Mouse (Mus musculus) MEL (cell line): ENCODE measurements at regions not wholly inside any gene's neighbourhood (a gene's known extent, or its start where the extent isn't known, plus 50 kb on each side); places are given as distances from the start of the nearest gene placed in this dataset.

ENCODE experiments used
- CTCF ChIP-seq, 3 experiments: IDR thresholded peaks in 2 of 3; conservative IDR thresholded peaks in 1 of 3; 2 replicates each; pipeline ENCODE4 v1.5.1; 2011 to 2012; ENCODE audit warnings: low read length in 3 of 3, low read depth in 2 of 3, mild to moderate bottlenecking in 2 of 3, improper control_type of control experiment in 1 of 3, inconsistent platforms in 1 of 3, mixed read lengths in 1 of 3, moderate library complexity in 1 of 3; ENCODE audit not compliant: control insufficient read depth in 1 of 3, insufficient read depth in 1 of 3, poor library complexity in 1 of 3, severe bottlenecking in 1 of 3
- EP300 ChIP-seq, 2 experiments: IDR thresholded peaks; 2 replicates each; pipeline ENCODE4 v1.6.1; 2011; ENCODE audit warnings: improper control_type of control experiment in 2 of 2, low read length in 2 of 2, low read depth in 1 of 2, mild to moderate bottlenecking in 1 of 2
- MAX ChIP-seq: IDR thresholded peaks from 2 replicates; pipeline ENCODE4 v1.6.1; 2011; ENCODE audit warnings: low read length, improper control_type of control experiment
- MAZ ChIP-seq: IDR thresholded peaks from 2 replicates; pipeline ENCODE4 v1.6.1; 2012; ENCODE audit warnings: low read depth, mild to moderate bottlenecking, inconsistent platforms, low read length, improper control_type of control experiment
- NELFE ChIP-seq: IDR thresholded peaks from 2 replicates; pipeline ENCODE4 v1.6.1; 2011; ENCODE audit warnings: low read depth, low read length, improper control_type of control experiment
- POLR2A ChIP-seq, 2 experiments: IDR thresholded peaks; 2 replicates each; pipeline ENCODE4 v1.6.1; 2011 to 2012; ENCODE audit warnings: low read length in 2 of 2, mild to moderate bottlenecking in 2 of 2, control low read depth in 1 of 2, improper control_type of control experiment in 1 of 2, low read depth in 1 of 2, moderate library complexity in 1 of 2; ENCODE audit not compliant: control insufficient read depth in 1 of 2, insufficient read depth in 1 of 2, poor library complexity in 1 of 2
- TBP ChIP-seq: IDR thresholded peaks from 2 replicates; pipeline ENCODE4 v1.8.0; 2011; ENCODE audit warnings: low read depth, low read length, improper control_type of control experiment
- USF2 ChIP-seq, 2 experiments: IDR thresholded peaks; 2 replicates each; pipeline ENCODE4 v1.6.1; 2011 to 2012; ENCODE audit warnings: improper control_type of control experiment in 2 of 2, low read length in 2 of 2, borderline replicate concordance in 1 of 2, inconsistent platforms in 1 of 2, low read depth in 1 of 2, mild to moderate bottlenecking in 1 of 2; ENCODE audit not compliant: insufficient read depth in 1 of 2
- ZMIZ1 ChIP-seq: IDR thresholded peaks from 2 replicates; pipeline ENCODE4 v1.6.1; 2012; ENCODE audit warnings: low read depth, mild to moderate bottlenecking, inconsistent platforms, low read length, improper control_type of control experiment, moderate library complexity

- no peak for TF ChIP-seq NELFE
- TF ChIP-seq CTCF (IDR thresholded peaks at IDR 0.05 in 2 of 3, conservative IDR thresholded peaks at IDR 0.05 in 1 of 3; ENCODE audit: control insufficient read depth in 1 of 3, insufficient read depth in 1 of 3, low read depth in 2 of 3, low read length in 3 of 3, poor library complexity in 1 of 3, severe bottlenecking in 1 of 3) = no peak
- TF ChIP-seq POLR2A (IDR thresholded peaks at IDR 0.05; ENCODE audit: control insufficient read depth in 1 of 2, insufficient read depth in 1 of 2, low read depth in 1 of 2, low read length in 2 of 2, poor library complexity in 1 of 2) = no peak
- no peak for TF ChIP-seq EP300 (IDR thresholded peaks at IDR 0.05; ENCODE audit: low read depth in 1 of 2, low read length in 2 of 2)
- no peak for TF ChIP-seq TBP
- TF ChIP-seq MAZ = no peak
- TF ChIP-seq USF2 (IDR thresholded peaks at IDR 0.05; ENCODE audit: borderline replicate concordance in 1 of 2, insufficient read depth in 1 of 2, low read depth in 1 of 2, low read length in 2 of 2) = no peak
- no peak for TF ChIP-seq ZMIZ1
- TF ChIP-seq MAX = no peak
Measured at GRCm38 (mm10) chr16:58295128-58295527, 113.1 kb upstream of the Dcbld2 start.
